Mouse (Mus musculus) CD8-positive naive resting alpha-beta T cell, adult 2 months (primary cell): ENCODE results near the gene D130043K22Rik.
A peak's percentile ranks its signal among the peaks of the same experiment; 100 is the strongest.

Experiments
- DNase-seq, 2 experiments: peaks; one replicate each; pipeline ENCODE4 v3.0.0; 2022; ENCODE audit warnings: low read depth in 2 of 2, low spot score in 2 of 2

The D130043K22Rik gene

DNA sequence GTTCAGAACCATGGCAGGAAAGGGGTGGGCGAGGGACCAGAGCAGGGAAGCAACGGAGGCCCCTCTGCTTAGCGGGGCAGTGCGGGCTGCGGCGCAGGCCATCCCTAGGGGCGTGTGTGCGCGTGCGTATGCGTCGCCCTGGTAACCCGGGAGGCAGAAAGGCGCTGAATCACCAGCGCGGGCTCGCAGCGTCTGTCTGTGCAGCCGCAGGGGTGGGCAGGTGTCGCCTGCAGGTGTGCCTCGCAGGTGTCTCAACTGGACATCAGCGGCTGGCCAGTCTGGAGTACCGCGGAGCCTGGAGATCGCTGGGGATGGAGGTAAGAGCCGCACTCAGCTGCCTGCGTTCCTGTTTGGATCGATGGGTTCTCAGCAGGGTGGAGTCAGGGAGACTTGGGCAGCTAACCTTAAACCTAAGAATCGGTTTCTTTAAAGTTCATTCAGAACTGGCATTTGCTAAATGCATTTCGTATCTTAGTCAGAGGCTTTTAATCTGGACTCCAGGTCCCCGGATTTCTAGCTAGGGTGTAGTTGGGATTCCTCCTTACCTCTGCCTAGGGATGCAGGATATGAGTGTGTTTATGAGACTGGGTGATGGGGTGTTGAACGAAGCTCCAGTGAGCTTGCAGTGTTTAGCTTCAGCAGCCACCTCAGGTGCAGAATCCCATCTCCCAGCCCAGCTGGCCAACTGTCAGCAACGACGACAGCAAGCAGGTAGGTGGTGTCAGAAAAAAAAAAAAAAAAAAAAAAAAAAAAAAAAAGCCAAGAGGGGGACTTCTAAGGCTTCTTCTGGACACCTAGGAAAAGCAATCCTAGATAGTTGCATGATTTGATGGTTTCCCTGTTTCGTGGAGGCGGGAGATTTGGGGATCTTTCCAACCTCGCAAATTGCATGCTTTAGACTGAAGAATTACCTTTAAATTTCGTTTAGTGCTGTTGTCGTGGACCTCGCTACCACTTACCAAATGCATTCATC is at the start of gene D130043K22Rik:
Gene D130043K22Rik (plus strand): TSS at position 153 of the 973 bp plus-strand sequence.
- peak in 1 of 2 experiments; percentile 5 for DNase-seq

DNA sequence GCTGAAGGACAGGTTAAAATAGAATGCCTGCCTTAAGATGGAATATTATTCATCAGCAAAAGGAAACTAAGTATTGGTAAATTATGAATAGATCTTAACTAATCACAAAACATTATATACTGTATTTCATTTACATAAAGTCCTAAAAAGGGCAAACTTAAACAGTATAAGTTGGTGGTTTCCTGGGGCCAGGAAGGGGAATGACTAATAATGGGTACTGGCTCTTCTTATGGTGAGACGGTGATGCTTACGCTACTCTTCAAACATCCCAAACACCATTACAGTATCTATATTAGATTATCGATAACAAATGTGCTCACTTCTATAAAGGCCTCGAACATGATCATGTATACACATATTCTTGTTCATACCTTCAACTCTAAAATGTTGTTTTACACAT is 46.2 kb upstream of the D130043K22Rik start:
- DNase-seq, result no peak

DNA sequence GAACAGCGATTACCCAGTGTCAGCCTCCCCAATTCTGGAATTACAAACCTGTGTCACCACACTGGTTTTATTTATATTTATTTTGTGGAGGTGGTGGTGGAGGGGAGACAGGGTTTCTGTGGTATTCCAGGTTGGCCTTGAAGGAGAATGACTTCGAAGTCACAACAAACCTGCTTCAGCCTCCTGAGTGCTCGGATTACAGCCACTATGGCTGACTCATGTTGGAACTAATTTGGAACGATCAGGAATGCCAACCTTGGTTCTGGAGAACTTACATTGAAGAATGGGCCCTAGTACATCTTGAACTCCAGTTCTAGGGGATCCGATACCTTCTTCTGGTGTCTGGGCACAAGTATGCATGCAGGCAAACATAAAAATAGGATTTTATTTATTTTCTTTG is 45.6 kb upstream of the D130043K22Rik start:
- DNase-seq, result no peak

DNA sequence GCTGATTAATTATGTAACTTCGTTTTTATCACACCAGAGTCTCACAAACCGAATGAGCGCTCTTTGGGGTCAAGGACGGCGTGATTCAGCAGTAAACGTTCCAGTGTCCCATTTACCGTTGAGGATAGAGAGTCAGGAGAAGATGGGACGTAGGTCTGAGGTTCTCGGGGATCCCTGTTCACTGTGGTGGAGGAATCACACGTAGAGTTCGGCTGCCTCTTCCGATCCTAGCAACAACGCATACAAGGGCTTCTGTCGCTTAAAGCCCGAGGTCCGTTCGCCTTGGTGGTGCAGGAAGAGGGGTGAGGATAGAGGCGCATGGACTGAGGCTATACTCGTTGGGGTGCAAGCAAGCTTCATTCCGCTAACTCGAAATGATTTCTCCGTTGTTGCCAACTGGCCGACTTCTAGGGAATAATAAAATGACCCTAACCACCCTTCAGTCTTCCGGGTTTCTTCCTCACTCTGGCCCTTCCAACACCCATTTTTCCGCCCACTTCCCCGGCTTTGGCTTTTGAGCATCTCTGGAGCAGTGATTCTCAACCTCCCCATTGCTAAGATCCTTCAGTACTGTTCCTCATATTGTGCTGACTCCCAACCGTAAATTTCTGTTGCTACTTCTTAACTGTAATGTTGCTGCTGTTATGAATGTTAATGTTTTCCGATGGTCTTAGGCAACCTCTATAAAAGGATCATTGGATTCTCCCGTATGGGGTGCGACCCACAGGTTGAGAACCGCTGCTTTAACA is 44.8 kb upstream of the D130043K22Rik start:
- peak; percentile 13 to 19 for DNase-seq

DNA sequence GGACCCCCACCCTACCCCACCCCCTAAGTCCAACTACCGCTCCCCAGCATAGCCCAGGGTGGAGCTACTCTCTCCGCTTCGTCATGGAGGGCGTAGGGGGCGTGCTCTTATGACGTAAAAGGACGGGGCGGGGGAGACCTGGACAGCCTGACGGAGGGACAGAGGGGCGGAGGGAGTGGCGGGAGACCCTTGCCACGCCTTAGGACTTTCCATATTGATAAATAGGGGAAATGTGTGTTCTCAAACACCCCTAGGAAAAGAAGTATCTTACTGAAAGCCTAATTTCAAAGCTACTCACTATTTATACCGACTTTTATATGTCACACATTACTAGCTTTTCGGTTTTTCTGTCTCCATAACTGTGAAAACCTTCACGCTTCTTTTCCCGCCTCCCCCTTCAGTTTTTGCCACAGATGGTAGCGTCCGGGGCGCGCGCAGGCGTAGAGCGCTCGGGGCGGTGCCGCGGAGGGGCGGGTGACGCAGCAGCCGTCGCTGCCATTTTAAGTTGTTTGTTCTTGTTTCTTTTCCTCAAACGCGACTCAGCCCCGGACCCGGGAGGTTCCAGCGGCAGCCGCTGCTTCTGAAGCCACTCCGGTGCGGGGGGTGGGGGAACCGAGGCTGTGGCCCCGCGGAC is 44.1 kb upstream of the D130043K22Rik start:
- DNase-seq, result peak; percentile 95 to 98

DNA sequence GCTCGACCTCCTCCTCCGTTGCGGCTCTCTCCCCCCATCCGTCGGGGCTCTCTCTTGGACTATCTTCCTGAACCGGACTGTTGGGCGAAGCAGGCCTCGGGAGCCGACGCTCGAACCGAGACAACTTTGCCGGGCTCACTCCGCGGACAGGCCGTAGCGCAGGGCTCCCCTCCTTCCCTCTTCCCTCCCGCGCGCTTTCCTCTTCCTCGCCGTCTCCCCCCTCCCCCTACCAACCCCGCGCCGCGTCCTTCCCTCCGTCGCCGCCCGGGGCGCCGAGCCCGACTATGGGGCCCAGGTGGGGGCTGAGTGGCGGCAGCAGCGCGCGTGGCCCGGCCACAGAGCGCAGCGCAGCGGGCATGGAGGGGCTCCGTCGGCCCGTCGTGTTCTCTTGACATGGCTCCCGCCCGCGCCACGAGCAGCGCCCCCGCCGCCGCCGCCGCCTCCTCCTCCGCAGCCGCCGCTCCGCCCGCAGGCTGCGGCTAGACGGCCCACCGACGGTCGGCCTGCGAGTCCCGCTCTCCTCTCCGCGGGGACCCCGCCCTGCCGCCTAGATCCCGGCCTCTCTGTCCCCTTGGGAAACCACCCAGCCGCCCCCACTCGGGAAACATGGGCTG is 43.5 kb upstream of the D130043K22Rik start, which contains the start of gene BC005537:
Gene BC005537 (plus strand): TSS at position 350 of the 614 bp plus-strand sequence.
- DNase-seq, result peak; percentile 56 to 62

DNA sequence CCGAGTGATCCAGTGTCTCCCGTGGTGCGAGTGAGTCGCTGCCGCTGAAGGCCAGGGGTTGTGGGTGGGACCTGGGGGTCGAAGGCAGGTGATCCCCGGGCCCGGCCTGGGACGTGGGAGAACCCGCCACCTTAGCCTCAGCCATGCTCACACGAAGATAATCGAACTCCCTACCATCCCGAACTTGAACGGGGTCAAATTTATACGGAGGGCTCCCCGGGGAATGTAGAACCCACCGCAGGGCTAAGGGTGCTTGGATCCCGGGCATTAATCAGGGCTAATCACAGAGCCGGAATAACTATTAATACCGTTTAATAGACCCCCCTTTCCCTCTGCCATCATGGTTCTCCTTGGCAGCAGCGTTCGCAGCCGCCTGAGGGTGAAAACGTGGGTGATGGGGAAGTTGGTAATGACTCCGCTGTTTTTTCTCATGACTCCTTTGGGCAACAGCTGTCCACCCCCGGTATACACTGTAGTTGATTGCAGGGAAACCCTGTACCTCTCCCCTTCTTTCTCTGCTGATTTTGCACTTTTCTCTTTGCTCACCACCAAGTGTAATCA is 42.7 kb upstream of the D130043K22Rik start:
- DNase-seq, result peak in 1 of 2 experiments; percentile 23

DNA sequence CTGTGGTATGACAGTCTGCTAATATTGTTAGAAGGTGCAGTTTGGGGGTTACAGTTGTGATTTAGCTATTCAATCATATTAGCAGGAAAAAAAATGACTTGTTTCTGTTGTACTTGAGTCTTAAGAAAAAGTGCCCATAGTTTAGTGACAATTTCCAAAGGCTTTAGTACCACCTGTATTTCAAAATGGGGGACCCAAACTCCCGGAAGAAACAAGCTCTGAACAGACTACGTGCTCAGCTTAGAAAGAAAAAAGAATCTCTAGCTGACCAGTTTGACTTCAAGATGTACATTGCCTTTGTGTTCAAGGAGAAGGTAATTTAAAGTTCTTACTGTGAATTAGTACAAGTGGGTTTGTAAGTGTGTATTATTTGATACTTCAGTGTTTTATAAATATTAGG is 41.7 kb upstream of the D130043K22Rik start:
- no peak for DNase-seq

DNA sequence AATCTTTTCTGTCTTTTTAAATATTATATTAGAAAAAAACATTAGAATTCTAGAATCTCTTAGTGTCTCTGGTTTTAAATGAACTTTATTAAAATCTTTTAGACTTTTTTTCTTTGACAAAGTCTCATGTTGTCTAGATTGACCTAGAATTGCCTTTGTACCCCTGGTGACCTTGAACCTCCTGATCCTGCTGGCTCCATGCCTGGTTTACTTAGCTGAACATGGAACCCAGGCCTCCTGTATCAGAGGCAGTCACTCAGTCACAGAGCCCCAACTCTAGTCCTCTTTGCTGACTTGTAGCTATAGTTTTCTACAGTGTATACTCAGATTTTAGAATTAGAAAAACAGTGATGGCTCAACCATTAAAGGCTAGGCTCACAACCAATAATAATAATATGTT is 38.9 kb upstream of the D130043K22Rik start:
- DNase-seq, result no peak

DNA sequence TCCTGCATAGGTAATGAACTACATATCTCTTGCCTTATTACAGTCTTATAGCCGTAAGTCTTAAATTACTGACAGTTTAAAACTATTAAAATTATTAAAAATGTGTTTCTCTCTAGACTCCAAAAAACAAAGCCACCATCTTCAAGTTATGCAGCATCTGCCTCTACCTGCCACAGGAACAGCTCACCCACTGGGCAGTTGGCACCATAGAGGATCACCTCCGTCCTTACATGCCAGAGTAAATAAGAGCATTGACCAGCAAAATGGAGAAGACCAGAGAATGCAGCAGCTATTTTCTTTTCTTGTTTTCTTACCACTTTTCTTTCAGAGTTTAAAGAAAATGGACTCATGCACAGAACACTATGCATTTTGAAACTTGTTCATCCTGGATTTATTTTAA is 32.4 kb upstream of the D130043K22Rik start:
- no peak for DNase-seq

DNA sequence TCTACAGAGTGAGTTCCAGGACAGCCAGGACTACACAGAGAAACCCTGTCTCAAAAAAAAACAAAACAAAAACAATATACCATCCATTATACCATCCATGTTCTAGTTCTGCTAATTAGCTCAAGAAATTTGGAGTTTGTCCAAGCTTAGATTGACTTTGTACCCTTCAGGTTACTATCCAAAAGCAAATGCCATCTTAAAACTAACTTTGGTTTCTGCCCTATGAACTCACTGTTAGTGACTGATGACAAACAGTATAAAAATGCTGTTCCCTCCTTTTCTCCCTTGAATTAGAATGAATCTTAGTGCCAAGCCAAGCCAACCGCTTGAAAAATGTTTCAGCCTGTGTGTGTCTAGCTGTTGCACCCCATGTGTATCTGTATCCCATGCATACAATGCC is 30.3 kb upstream of the D130043K22Rik start:
- no peak for DNase-seq

DNA sequence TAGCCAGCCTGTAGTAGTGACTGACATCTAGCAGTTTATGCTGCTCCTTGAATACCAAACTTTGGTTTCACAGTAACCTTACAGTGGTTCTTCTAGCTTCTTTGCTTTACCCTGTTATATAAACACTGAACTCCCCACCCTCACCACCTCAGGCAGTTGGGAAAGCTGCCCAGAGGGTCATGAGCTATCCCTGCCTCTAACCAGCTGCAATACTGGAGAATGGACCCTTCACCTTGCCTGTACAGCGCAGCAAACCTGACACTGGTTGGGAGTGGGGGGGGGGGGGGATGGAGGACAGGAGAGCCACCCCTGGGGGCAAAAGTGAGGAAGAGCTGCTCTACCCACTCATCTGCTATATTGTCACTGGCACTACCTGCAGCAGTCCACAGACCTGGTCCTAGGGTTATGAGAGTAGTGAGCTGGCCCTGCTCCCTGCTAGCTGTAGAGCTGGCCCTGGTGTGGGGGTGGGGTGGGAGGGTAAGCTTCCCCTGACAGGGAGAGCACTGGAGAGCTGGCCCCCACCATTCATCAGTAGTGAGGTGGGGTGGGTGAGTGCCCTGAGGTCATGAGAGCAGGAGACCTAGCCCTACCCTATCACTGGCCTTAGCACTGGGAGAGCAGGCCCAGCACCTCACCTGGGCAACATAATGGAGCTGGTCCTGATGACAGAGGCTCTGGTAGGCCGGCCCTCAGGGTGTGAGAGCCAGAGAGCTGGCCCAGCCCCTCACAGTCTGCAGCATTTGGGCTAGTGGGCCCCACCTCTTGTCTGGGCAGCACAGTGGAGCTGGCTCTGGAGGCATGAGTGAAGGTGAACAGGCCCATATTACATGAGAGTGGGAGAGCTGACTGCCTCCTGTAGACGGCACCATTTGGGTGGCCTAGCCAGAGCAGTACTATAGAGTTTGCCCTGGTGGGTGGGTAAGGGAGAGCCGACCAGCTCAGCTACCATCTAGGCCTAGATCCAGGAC is 28.5 kb upstream of the D130043K22Rik start:
- no peak for DNase-seq

DNA sequence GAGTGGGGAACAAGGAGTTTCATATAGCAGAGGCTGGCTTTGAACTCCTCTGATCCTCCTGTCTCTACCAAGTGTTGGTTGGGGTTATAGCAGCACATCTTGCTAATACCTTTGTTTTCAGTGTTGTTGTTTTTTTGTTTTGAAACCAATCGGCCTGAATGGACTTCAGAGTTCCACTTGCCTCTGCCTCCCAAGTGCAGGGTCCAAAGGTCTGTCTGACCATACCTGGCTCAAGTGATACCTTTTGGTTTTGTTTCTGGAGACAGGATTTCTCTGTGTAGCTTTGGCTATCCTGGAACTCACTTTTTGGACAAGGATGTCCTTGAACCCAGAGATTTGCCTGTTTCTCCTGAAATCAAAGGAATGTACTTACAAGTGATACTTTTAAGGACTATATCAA is 25.0 kb upstream of the D130043K22Rik start:
- DNase-seq, result no peak

DNA sequence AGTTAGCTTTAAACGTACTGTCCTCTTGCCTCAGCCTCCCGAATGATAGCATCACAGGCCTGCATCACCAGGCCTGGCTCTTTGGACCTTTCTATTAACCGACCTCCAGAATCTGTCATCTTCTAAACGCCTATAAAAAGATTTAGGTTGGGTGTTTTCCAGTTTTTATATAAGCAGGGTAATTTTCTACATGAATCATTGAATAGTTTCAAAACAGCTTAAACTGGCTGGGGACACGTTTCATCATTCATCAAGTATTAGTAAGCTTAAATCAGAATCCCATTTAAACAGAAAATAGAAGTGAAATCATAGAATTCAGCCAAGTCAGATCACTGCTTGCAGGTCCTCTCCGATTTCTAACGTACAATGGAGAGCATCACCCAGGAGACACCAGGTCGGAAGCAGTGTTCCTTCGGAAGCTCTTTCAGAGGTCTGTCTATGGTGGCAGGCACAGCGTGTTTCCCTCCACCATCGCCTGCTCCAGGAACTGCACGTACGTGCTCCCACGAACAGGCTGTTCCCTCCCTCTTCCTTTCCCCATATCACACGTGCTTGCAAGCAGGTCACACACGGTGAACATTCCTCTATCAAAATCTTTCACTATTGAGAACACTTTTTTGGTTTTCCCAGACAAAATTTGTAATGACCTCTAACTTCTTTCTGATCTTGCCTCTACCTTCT is 22.1 kb upstream of the D130043K22Rik start:
- no peak for DNase-seq

DNA sequence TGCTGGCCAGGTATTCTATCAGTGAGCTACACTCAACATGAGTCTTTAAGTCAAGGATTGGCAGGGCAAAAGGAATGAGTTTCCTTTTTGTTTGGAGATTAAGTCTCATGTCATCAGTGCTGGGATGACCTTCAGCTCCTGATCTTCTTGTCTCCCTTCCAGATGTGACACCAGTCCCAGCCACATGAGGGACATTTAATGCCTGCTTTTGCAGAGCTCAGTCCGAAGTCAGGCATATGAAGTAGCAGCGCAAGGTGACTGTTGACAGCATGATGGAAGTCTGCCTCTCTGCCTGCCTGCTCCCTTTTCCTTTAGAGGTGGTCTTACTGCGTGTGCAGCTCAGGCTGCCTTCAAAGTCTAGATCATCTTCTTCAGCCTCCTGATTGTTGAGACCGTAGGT is 20.3 kb upstream of the D130043K22Rik start:
- no peak for DNase-seq

DNA sequence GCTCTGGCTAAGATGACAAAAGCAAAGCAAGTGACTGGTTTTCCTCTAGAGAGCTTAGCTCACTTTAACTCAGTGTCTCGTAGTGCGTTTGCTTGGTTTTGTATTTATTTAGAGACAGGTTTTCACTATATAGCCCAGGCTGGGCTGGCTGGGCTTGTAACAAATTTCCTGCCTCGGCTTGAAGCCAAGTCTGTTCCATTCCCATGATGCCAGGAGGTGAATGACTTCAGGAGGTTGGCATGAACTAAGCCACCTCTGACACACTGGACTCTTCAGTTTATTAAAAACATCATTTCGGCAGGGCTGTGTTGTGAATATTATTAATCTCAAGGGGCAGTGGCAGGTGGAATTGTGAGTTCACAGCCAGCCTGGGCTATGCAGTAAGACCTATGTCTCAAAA is 19.3 kb upstream of the D130043K22Rik start:
- DNase-seq, result no peak

DNA sequence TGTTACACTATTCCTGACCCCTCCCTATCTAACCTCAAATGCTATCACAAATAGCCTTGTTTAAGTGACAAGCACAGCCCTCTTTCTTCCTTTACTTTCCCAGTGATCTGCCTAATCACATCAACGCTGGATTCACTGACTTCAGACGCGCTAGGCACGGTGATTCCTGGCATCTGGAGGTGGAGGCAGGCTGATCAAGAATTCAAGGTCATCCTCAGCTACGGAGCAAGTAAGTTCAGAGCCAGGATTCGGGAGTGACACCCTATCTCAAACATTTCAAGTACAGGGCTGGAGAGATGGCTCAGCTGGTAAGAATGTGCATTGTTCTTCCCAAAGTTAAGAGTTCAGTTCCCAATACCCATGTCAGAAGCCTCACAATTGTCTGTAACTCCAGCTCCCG is 18.8 kb upstream of the D130043K22Rik start:
- no peak for DNase-seq

DNA sequence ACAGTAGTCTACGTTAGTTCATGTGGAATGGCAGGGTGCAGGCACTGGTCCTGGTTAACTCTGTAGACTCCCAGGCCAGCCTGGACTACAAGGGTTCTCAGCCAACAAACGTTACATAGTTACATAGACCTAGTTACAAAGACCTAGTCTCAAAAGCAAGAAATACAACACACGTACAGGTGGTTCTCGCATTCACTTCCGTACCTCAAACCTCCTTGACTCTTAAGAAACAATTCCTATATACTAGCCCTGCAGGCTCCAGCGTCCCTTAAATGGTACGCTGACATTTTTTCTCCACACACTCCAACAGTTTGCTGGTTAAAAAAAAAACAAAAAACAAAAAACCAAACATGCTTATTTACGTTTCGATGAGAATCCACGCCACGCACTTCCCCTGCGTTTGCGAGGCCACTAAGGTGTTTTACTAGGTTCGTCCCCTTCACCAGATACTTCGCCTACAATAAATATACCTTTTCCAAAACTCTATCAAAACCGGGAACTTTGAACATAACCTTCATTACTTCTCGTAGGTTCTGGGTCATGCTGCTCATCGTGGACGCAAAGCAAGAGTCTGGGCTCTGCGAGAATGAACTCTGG is 14.1 kb upstream of the D130043K22Rik start:
- peak in 1 of 2 experiments; percentile 5 for DNase-seq
